Mouse (Mus musculus) C2C12 (cell line): Measurements from ENCODE around the gene Brwd1.

Experiments
- CEBPB ChIP-seq: IDR thresholded peaks from one replicate; pipeline ENCODE4 v1.6.1; 2011; ENCODE audit warnings: low read depth, mild to moderate bottlenecking, control low read depth, moderate library complexity
- CTCF ChIP-seq: IDR thresholded peaks from one replicate; pipeline ENCODE4 v1.5.1; 2011; ENCODE audit not compliant: control insufficient read depth, insufficient read depth, insufficient read length
- FOSL1 ChIP-seq: IDR thresholded peaks from one replicate; pipeline ENCODE4 v1.8.0; 2011; ENCODE audit warnings: mild to moderate bottlenecking, low read length; ENCODE audit not compliant: poor library complexity, insufficient read depth, severe bottlenecking
- MAX ChIP-seq: IDR thresholded peaks from one replicate; pipeline ENCODE4 v1.6.1; 2011; ENCODE audit warnings: mild to moderate bottlenecking, control low read depth
- MYOD1 ChIP-seq: IDR thresholded peaks from one replicate; pipeline ENCODE4 v1.6.1; 2011; ENCODE audit warnings: low read depth; ENCODE audit not compliant: control insufficient read depth, insufficient read length
- MYOG ChIP-seq: IDR thresholded peaks from one replicate; pipeline ENCODE4 v1.6.1; 2011; ENCODE audit not compliant: control insufficient read depth, insufficient read length; ENCODE audit errors: extremely low read depth
- USF1 ChIP-seq: IDR thresholded peaks from one replicate; pipeline ENCODE4 v1.6.1; 2011; ENCODE audit warnings: low read depth, mild to moderate bottlenecking, control low read depth, moderate library complexity

- TF ChIP-seq CTCF (no peak), USF1 (no peak), CEBPB (no peak), MAX (no peak), MYOD1 (no peak), FOSL1 (no peak), MYOG (no peak)
Measured at GRCm38 (mm10) chr16:96109673-96110072, 27.3 kb upstream of the Brwd1 start.
